Mouse (Mus musculus) lung, embryonic 14.5 days (tissue): Measurements from ENCODE around the gene Cyp4f18. TPM values are rescaled to one million over a fixed set of nuclear protein-coding genes. Genes with fewer than 3 reads are reported as not detected.

Source experiments
- ATAC-seq: fragments of 200-750 bp; cut with Nextera tagmentation; 2 replicates; pipeline ENCODE4 v1.8.0; 2017; ENCODE audit warnings: mild to moderate bottlenecking, moderate TSS enrichment, moderate library complexity; ENCODE audit not compliant: insufficient read depth
- DNase-seq: peaks from one replicate; pipeline ENCODE4 v3.0.0-alpha.2; 2015
- H3K27ac ChIP-seq: fragments of 300-500 bp; sonication (generic); 2 replicates; pipeline ENCODE4 v1.5.1; 2014; ENCODE audit warnings: low read depth, mild to moderate bottlenecking, moderate library complexity
- H3K27me3 ChIP-seq: fragments of 300-500 bp; sonication (generic); 2 replicates; pipeline ENCODE4 v1.6.1; 2014; ENCODE audit warnings: low read length, control low read depth; ENCODE audit not compliant: insufficient read depth
- H3K36me3 ChIP-seq: fragments of 300-500 bp; sonication (generic); 2 replicates; pipeline ENCODE4 v1.6.1; 2014; ENCODE audit warnings: control low read depth; ENCODE audit not compliant: insufficient read depth
- H3K4me1 ChIP-seq: fragments of 300-500 bp; sonication (generic); 2 replicates; pipeline ENCODE4 v1.6.1; 2014; ENCODE audit warnings: antibody characterized with exemption, control low read depth; ENCODE audit not compliant: insufficient read depth
- H3K4me2 ChIP-seq: fragments of 300-500 bp; sonication (generic); 2 replicates; pipeline ENCODE4 v1.6.1; 2014; ENCODE audit warnings: mild to moderate bottlenecking
- H3K4me3 ChIP-seq: fragments of 300-500 bp; sonication (generic); 2 replicates; pipeline ENCODE4 v1.5.1; 2014; ENCODE audit warnings: low read depth, low read length
- H3K9ac ChIP-seq: fragments of 300-500 bp; sonication (generic); 2 replicates; pipeline ENCODE4 v1.6.1; 2014
- H3K9me3 ChIP-seq: fragments of 300-500 bp; sonication (generic); 2 replicates; pipeline ENCODE4 v1.6.1; 2016; ENCODE audit warnings: low read depth, low read length, control low read depth
- CTCF ChIP-seq: IDR thresholded peaks from 2 replicates; pipeline ENCODE4 v1.5.1; 2016; ENCODE audit warnings: antibody characterized with exemption, low read depth
- WGBS: fragments of 180-500 bp; shearing (Covaris S2); extraction: QIAGEN DNeasy Blood & Tissue Kit; methylation state at CpG from one replicate; pipeline ENCODE4 v1.1.7; 2014; 5-methylcytosine and 5-hydroxymethylcytosine counted together
- polyA plus RNA-seq: library from polyadenylated mRNA; unstranded; fragments of >200 nt; fragmentation: Nextera tagmentation; extraction: Ambion mirVana; gene quantifications from 2 replicates; pipeline ENCODE4 v1.2.1, GENCODE M21; 2014

The Cyp4f18 gene
- polyA plus RNA-seq, 1 experiment from 2014 or later: 0.93 TPM

DNA sequence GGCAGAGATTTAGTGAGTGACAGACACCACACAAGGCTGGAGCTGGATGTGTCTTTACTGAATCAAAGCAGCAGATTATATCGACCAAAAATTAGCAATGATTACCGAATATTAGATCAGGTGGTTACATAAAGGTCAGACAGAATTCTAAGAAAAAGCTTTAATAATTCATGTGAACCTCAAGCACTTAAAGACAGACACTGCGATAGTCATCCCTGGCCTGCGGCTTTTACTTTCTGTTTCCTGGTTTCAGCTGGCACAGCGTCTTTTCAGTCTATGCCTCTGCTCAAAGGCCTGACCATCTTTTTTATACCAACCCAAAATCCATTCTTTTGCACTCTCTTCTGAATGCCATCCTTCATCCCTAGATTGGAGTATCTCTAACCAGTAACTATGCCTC lies 60.8 kb downstream of the Cyp4f18 start:
- no peaks in the 10 kb centered on the region for H3K9me3 ChIP-seq
- DNase-seq (no peak), ATAC-seq (no peak)
- H3K27ac ChIP-seq: no peak overlapping the region
- no peak overlapping the region for H3K9ac ChIP-seq
- peaks cover 4% of the 10 kb centered on the region; the same call in 1 of the 2 replicates for H3K4me1 ChIP-seq
- no peaks in the 10 kb centered on the region for H3K27me3 ChIP-seq
- no peak overlapping the region for H3K4me3 ChIP-seq
- TF ChIP-seq CTCF: no peak
- H3K36me3 ChIP-seq: no peaks in the 10 kb centered on the region
- no peak overlapping the region for H3K4me2 ChIP-seq
- WGBS: 83% methylated on average over 5 of the region's 5 CpGs

DNA sequence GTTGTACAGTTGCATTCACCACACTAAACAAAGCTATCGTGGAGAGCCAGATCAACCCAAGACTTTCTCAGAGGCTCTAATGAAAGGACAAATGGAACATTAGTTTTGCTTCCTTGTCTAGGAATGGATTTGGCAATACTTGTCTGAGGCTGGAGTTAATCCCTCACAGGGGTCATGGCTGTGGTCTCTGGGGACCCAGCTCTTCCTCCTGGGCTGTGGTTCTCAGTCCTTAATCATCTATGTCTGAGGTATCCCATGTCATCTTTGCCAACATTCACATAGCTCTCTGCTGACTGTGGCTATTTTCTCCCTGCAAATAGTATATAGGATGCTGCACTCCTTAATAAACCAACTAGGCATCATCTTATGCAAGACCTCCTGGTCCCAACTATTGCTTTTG lies 67.7 kb downstream of the Cyp4f18 start:
- ATAC-seq: no peak
- Histone ChIP-seq H3K27ac (no peak overlapping the region), H3K9ac (no peak overlapping the region), H3K36me3 (no peaks in the 10 kb centered on the region), H3K27me3 (no peaks in the 10 kb centered on the region), H3K9me3 (no peaks in the 10 kb centered on the region), H3K4me1 (no peaks in the 10 kb centered on the region), H3K4me2 (no peak overlapping the region), H3K4me3 (no peak overlapping the region)
- DNase-seq: no peak
- 86% methylated on average over 1 of the region's 1 CpGs for WGBS
- TF ChIP-seq CTCF: no peak

DNA sequence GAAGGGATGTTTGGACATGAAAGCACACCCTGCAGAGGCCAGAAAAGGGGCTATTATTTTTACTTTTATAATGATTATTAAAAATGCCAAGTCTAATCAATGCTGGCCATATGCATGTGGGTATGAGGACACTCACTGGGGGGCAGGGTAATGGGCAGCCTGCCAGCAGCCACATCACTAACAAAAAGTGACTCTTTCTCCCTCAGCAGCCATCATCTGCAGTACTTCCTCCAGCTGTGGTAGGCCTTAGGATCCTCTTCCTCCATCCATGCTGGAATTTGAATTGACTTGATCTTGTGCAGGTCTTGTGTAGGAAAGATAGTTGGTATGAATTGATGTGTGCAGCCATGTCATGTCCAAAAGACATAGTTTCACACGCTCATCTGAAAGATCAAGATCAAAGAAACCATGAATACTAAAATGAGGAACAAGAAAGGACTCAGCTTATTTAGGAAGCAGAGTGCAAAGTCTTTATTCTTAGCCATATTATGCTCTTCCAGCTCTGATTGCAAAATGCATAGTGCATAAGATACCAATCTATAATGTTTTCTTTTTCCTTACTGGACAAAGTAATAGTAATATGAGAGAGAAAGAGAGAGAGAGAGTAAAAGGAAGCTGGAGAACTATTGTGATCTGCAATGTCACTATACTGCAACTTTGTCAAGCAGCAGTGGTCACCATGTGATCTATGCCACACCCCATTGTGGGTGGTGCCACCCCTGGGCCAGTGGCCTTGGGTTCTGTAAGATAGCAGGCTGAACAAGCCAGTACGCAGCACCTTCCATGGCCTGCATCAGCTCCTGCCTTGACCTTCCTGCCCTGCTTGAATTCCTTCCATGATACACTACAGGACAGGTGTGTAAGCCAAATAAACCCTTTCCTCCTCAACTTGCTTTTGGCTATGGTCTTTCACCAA lies 68.9 kb downstream of the Cyp4f18 start:
- Histone ChIP-seq H3K27me3 (no peaks in the 10 kb centered on the region), H3K4me1 (no peaks in the 10 kb centered on the region), H3K4me2 (no peak overlapping the region), H3K9me3 (no peaks in the 10 kb centered on the region), H3K36me3 (no peaks in the 10 kb centered on the region), H3K27ac (no peak overlapping the region), H3K4me3 (no peak overlapping the region), H3K9ac (no peak overlapping the region)
- WGBS: 78% methylated on average over 2 of the region's 2 CpGs
- no peak for DNase-seq
- TF ChIP-seq CTCF: no peak
- ATAC-seq: no peak

Other genes with a start within 250 kb of the Cyp4f18 start
- 7.1 and 8.2 TPM in 2 replicates for gene Zfp709, start 127.6 kb downstream of the Cyp4f18 start, polyA plus RNA-seq
- 5.2 and 5.4 TPM in 2 replicates for gene Zfp882, start 101.0 kb downstream of the Cyp4f18 start, polyA plus RNA-seq
- gene Zfp617, start 101.0 kb downstream of the Cyp4f18 start, polyA plus RNA-seq: 25.3 and 25.9 TPM in 2 replicates
- gene Zfp961, start 58.6 kb downstream of the Cyp4f18 start, polyA plus RNA-seq: 25.7 and 26.2 TPM in 2 replicates
- not detected in 2 replicates for gene Olfr372, start 31.6 kb upstream of the Cyp4f18 start, polyA plus RNA-seq
- gene Olfr373, start 73.6 kb upstream of the Cyp4f18 start, polyA plus RNA-seq: not detected in 2 replicates
- gene Olfr374, start 97.4 kb upstream of the Cyp4f18 start, polyA plus RNA-seq: 0.01 and 0.04 TPM in 2 replicates
- 849 and 861 TPM in 2 replicates for gene Tpm4, start 125.3 kb upstream of the Cyp4f18 start, polyA plus RNA-seq
- gene Rab8a, start 151.6 kb upstream of the Cyp4f18 start, polyA plus RNA-seq: 90.0 and 103 TPM in 2 replicates
- gene Hsh2d, start 180.0 kb upstream of the Cyp4f18 start, polyA plus RNA-seq: 0.30 and 0.51 TPM in 2 replicates
- 0.24 TPM in 1 of 2 replicates, not detected in the other for gene Cib3, start 203.2 kb upstream of the Cyp4f18 start, polyA plus RNA-seq
- not detected in 2 replicates for gene Gm11034, start 204.0 kb upstream of the Cyp4f18 start, polyA plus RNA-seq
- gene Fam32a, start 210.1 kb upstream of the Cyp4f18 start, polyA plus RNA-seq: 65.3 and 69.6 TPM in 2 replicates
- gene Ap1m1, start 230.4 kb upstream of the Cyp4f18 start, polyA plus RNA-seq: 102 and 104 TPM in 2 replicates